Mouse (Mus musculus): ENCODE data around the gene Pi4k2a. TPM values are rescaled to one million over a fixed set of nuclear protein-coding genes. Genes with fewer than 3 reads are reported as not detected.

The Pi4k2a gene
- 29.5 and 33.5 TPM in 2 replicates for polyA plus RNA-seq (2015; fragmentation: Nextera tagmentation; extraction: Ambion mirVana)

- peaks cover 33% of the 10 kb centered on the region for H3K4me1 ChIP-seq (replicated peaks)
- H3K27me3 ChIP-seq = no peaks in the 10 kb centered on the region
- peak within 1 kb of the TSS; percentile 84 for H3K27ac ChIP-seq (replicated peaks)
- H3K36me3 ChIP-seq = 0 out of 2 replicates have a peak, but pooled peaks cover 3% of the 10 kb centered on the region
- H3K9me3 ChIP-seq = no peaks in the 10 kb centered on the region
- peak within 1 kb of the TSS; percentile 63 for H3K4me3 ChIP-seq
- 1% methylated on average over 53 of the region's 55 CpGs for WGBS
- H3K4me2 ChIP-seq = peak within 1 kb of the TSS; percentile 75
- peak; percentile 98 for ATAC-seq (ENCODE audit: low FRiP score, low read depth)
- H3K9ac ChIP-seq = peak within 1 kb of the TSS; percentile 65
These were observed at the start of gene Pi4k2a for GRCm38 (mm10) chr19:42089748-42090595. TSS of gene Pi4k2a (plus strand) at chr19:42090470.

- no peak overlapping the region for H3K27ac ChIP-seq (replicated peaks)
- H3K9ac ChIP-seq = no peak overlapping the region
- ATAC-seq (ENCODE audit: low FRiP score, low read depth) = no peak
- 0 out of 2 replicates have a peak, but pooled peaks cover 4% of the 10 kb centered on the region for H3K27me3 ChIP-seq
- H3K4me2 ChIP-seq = no peak overlapping the region
- no peaks in the 10 kb centered on the region for H3K36me3 ChIP-seq
- H3K9me3 ChIP-seq = no peaks in the 10 kb centered on the region
- 98% methylated on average over 6 of the region's 6 CpGs for WGBS
- H3K4me1 ChIP-seq (replicated peaks) = no peaks in the 10 kb centered on the region
- H3K4me3 ChIP-seq = no peak overlapping the region
These were observed 46.3 kb upstream of the Pi4k2a start for GRCm38 (mm10) chr19:42043988-42044387.

GRCm38 (mm10) chr19:42045269-42046102 lies 44.8 kb upstream of the Pi4k2a start, which contains the start of gene Hoga1:
TSS of gene Hoga1 (plus strand) at chr19:42045610.
- Histone ChIP-seq H3K9me3 (no peaks in the 10 kb centered on the region), H3K4me3 (peak within 1 kb of the TSS; percentile 28), H3K27ac (replicated peaks) (no peak within 1 kb of the TSS), H3K4me2 (peak within 1 kb of the TSS; percentile 51), H3K9ac (no peak within 1 kb of the TSS), H3K27me3 (0 out of 2 replicates have a peak, but pooled peaks cover 4% of the 10 kb centered on the region), H3K36me3 (no peaks in the 10 kb centered on the region), H3K4me1 (replicated peaks) (no peaks in the 10 kb centered on the region)
- 28% methylated on average over 23 of the region's 23 CpGs for WGBS
- peak; percentile 84 for ATAC-seq (ENCODE audit: low FRiP score, low read depth)

- no peak overlapping the region for H3K9ac ChIP-seq
- H3K27ac ChIP-seq (replicated peaks) = no peak overlapping the region
- H3K4me1 ChIP-seq (replicated peaks) = no peaks in the 10 kb centered on the region
- H3K9me3 ChIP-seq = no peaks in the 10 kb centered on the region
- no peaks in the 10 kb centered on the region for H3K27me3 ChIP-seq
- H3K4me2 ChIP-seq = no peak overlapping the region
- H3K36me3 ChIP-seq = no peaks in the 10 kb centered on the region
- H3K4me3 ChIP-seq = no peak overlapping the region
- WGBS = 90% methylated on average over 1 of the region's 1 CpGs
- no peak for ATAC-seq (ENCODE audit: low FRiP score, low read depth)
These were observed 40.0 kb upstream of the Pi4k2a start for GRCm38 (mm10) chr19:42050251-42050650.

- Histone ChIP-seq H3K36me3 (no peaks in the 10 kb centered on the region), H3K4me3 (no peak overlapping the region), H3K4me2 (no peak overlapping the region), H3K9me3 (no peaks in the 10 kb centered on the region), H3K27ac (replicated peaks) (no peak overlapping the region), H3K27me3 (no peaks in the 10 kb centered on the region), H3K4me1 (replicated peaks) (no peaks in the 10 kb centered on the region), H3K9ac (no peak overlapping the region)
- ATAC-seq (ENCODE audit: low FRiP score, low read depth) = no peak
- 94% methylated on average over 3 of the region's 3 CpGs for WGBS
These were observed 38.9 kb upstream of the Pi4k2a start for GRCm38 (mm10) chr19:42051351-42051750.

GRCm38 (mm10) chr19:42051948-42052347 lies 38.3 kb upstream of the Pi4k2a start, which contains the start of gene 4933411K16Rik:
TSS of gene 4933411K16Rik (plus strand) at chr19:42052248.
- 68% methylated on average over 4 of the region's 4 CpGs for WGBS

GRCm38 (mm10) chr19:42054255-42054654 lies 36.0 kb upstream of the Pi4k2a start:
- no peak overlapping the region for H3K4me3 ChIP-seq
- no peak overlapping the region for H3K9ac ChIP-seq
- no peak for ATAC-seq (ENCODE audit: low FRiP score, low read depth)
- H3K9me3 ChIP-seq = no peaks in the 10 kb centered on the region
- H3K27ac ChIP-seq (replicated peaks) = no peak overlapping the region
- H3K4me1 ChIP-seq (replicated peaks) = no peaks in the 10 kb centered on the region
- H3K4me2 ChIP-seq = no peak overlapping the region
- 82% methylated on average over 6 of the region's 6 CpGs for WGBS
- H3K27me3 ChIP-seq = no peaks in the 10 kb centered on the region
- no peaks in the 10 kb centered on the region for H3K36me3 ChIP-seq

More at GRCm38 (mm10) chr19:42051948-42052347, 38.3 kb upstream of the Pi4k2a start, which contains the start of gene 4933411K16Rik:
- no peaks in the 10 kb centered on the region for H3K9me3 ChIP-seq
- H3K4me2 ChIP-seq = no peak within 1 kb of the TSS
- no peak within 1 kb of the TSS for H3K4me3 ChIP-seq
- H3K27me3 ChIP-seq = no peaks in the 10 kb centered on the region
- no peak within 1 kb of the TSS for H3K9ac ChIP-seq
- no peaks in the 10 kb centered on the region for H3K36me3 ChIP-seq
- H3K27ac ChIP-seq (replicated peaks) = no peak within 1 kb of the TSS
- H3K4me1 ChIP-seq (replicated peaks) = no peaks in the 10 kb centered on the region
- no peak for ATAC-seq (ENCODE audit: low FRiP score, low read depth)

GRCm38 (mm10) chr19:42055881-42056280 lies 34.4 kb upstream of the Pi4k2a start:
- H3K27me3 ChIP-seq = no peaks in the 10 kb centered on the region
- H3K9me3 ChIP-seq = no peaks in the 10 kb centered on the region
- H3K4me2 ChIP-seq = no peak overlapping the region
- no peaks in the 10 kb centered on the region for H3K4me1 ChIP-seq (replicated peaks)
- H3K36me3 ChIP-seq = no peaks in the 10 kb centered on the region
- no peak overlapping the region for H3K27ac ChIP-seq (replicated peaks)
- ATAC-seq (ENCODE audit: low FRiP score, low read depth) = no peak
- H3K4me3 ChIP-seq = no peak overlapping the region
- 81% methylated on average over 2 of the region's 2 CpGs for WGBS
- H3K9ac ChIP-seq = no peak overlapping the region

- H3K27ac ChIP-seq (replicated peaks) = no peak overlapping the region
- ATAC-seq (ENCODE audit: low FRiP score, low read depth) = no peak
- H3K4me3 ChIP-seq = no peak overlapping the region
- no peaks in the 10 kb centered on the region for H3K36me3 ChIP-seq
- H3K9ac ChIP-seq = no peak overlapping the region
- no peaks in the 10 kb centered on the region for H3K9me3 ChIP-seq
- WGBS = 88% methylated on average over 6 of the region's 6 CpGs
- no peak overlapping the region for H3K4me2 ChIP-seq
- H3K4me1 ChIP-seq (replicated peaks) = no peaks in the 10 kb centered on the region
- no peaks in the 10 kb centered on the region for H3K27me3 ChIP-seq
These were observed 33.4 kb upstream of the Pi4k2a start for GRCm38 (mm10) chr19:42056719-42057409.

- no peaks in the 10 kb centered on the region for H3K9me3 ChIP-seq
- H3K9ac ChIP-seq = no peak overlapping the region
- no peak for ATAC-seq (ENCODE audit: low FRiP score, low read depth)
- H3K4me2 ChIP-seq = no peak overlapping the region
- H3K36me3 ChIP-seq = no peaks in the 10 kb centered on the region
- H3K27me3 ChIP-seq = no peaks in the 10 kb centered on the region
- 74% methylated on average over 7 of the region's 7 CpGs for WGBS
- H3K27ac ChIP-seq (replicated peaks) = no peak overlapping the region
- H3K4me1 ChIP-seq (replicated peaks) = no peaks in the 10 kb centered on the region
- H3K4me3 ChIP-seq = no peak overlapping the region
These were observed 31.8 kb upstream of the Pi4k2a start for GRCm38 (mm10) chr19:42058426-42058825.

GRCm38 (mm10) chr19:42061443-42061842 lies 28.8 kb upstream of the Pi4k2a start:
- H3K27ac ChIP-seq (replicated peaks) = no peak overlapping the region
- no peak overlapping the region for H3K9ac ChIP-seq
- H3K4me3 ChIP-seq = no peak overlapping the region
- WGBS = 94% methylated on average over 7 of the region's 7 CpGs
- no peak overlapping the region for H3K4me2 ChIP-seq
- no peaks in the 10 kb centered on the region for H3K36me3 ChIP-seq
- ATAC-seq (ENCODE audit: low FRiP score, low read depth) = no peak
- H3K27me3 ChIP-seq = no peaks in the 10 kb centered on the region
- no peaks in the 10 kb centered on the region for H3K9me3 ChIP-seq
- H3K4me1 ChIP-seq (replicated peaks) = no peaks in the 10 kb centered on the region
